Mouse (Mus musculus) hindbrain, postnatal 0 days (tissue): Measurements from ENCODE around the gene Emc7. TPM values are rescaled to one million over a fixed set of nuclear protein-coding genes. Genes with fewer than 3 reads are reported as not detected.

Experiments
- ATAC-seq: fragments of 200-750 bp; cut with Nextera tagmentation; 2 replicates; pipeline ENCODE4 v1.8.0; 2017; ENCODE audit warnings: mild to moderate bottlenecking, moderate TSS enrichment, moderate library complexity
- DNase-seq: peaks from one replicate; pipeline ENCODE4 v3.0.0-alpha.2; 2015; ENCODE audit warnings: low spot score
- H3K27ac ChIP-seq: fragments of 300-500 bp; sonication (generic); 2 replicates; pipeline ENCODE4 v1.5.1; 2014; ENCODE audit warnings: mild to moderate bottlenecking
- H3K27me3 ChIP-seq: fragments of 300-500 bp; sonication (generic); 2 replicates; pipeline ENCODE4 v1.6.1; 2014; ENCODE audit warnings: low read length, mixed read lengths; ENCODE audit not compliant: insufficient read depth
- H3K36me3 ChIP-seq: fragments of 300-500 bp; sonication (generic); 2 replicates; pipeline ENCODE4 v1.6.1; 2014; ENCODE audit warnings: low read length, mixed read lengths; ENCODE audit not compliant: insufficient read depth
- H3K4me1 ChIP-seq: fragments of 300-500 bp; sonication (generic); 2 replicates; pipeline ENCODE4 v1.6.1; 2014; ENCODE audit warnings: antibody characterized with exemption, low read length, mixed read lengths; ENCODE audit not compliant: insufficient read depth
- H3K4me2 ChIP-seq: fragments of 300-500 bp; sonication (generic); 2 replicates; pipeline ENCODE4 v1.6.1; 2014; ENCODE audit warnings: low read depth, mild to moderate bottlenecking, low read length, moderate library complexity, mixed read lengths
- H3K4me3 ChIP-seq: fragments of 300-500 bp; sonication (generic); 2 replicates; pipeline ENCODE4 v1.5.1; 2014; ENCODE audit warnings: low read length
- H3K9ac ChIP-seq: fragments of 300-500 bp; sonication (generic); replicated peaks from 2 replicates; pipeline ENCODE4 v1.6.1; 2014; ENCODE audit warnings: mild to moderate bottlenecking, low read length, moderate library complexity, mixed read lengths
- H3K9me3 ChIP-seq: fragments of 300-500 bp; sonication (generic); 2 replicates; pipeline ENCODE4 v1.6.1; 2016; ENCODE audit warnings: low read length, mixed read lengths
- CTCF ChIP-seq: IDR thresholded peaks from 2 replicates; pipeline ENCODE4 v1.5.1; 2016; ENCODE audit warnings: antibody characterized with exemption, control low read depth, low read depth
- WGBS: fragments of 180-500 bp; shearing (Covaris S2); extraction: QIAGEN DNeasy Blood & Tissue Kit; methylation state at CpG from one replicate; pipeline ENCODE4 v1.1.7; 2014; 5-methylcytosine and 5-hydroxymethylcytosine counted together
- polyA plus RNA-seq: library from polyadenylated mRNA; unstranded; fragments of >200 nt; fragmentation: Nextera tagmentation; extraction: Ambion mirVana; gene quantifications from 2 replicates; pipeline ENCODE4 v1.2.1, GENCODE M21; 2015
- total RNA-seq: library from RNA; depleted of rRNA; stranded (reverse); fragments of >200 nt; gene quantifications from 2 replicates; pipeline ENCODE4 v1.2.3, GENCODE M21; 2014

The Emc7 gene
- total and polyA plus RNA-seq, 2 experiments from 2014 or later: 15.9 to 37.8 TPM

DNA sequence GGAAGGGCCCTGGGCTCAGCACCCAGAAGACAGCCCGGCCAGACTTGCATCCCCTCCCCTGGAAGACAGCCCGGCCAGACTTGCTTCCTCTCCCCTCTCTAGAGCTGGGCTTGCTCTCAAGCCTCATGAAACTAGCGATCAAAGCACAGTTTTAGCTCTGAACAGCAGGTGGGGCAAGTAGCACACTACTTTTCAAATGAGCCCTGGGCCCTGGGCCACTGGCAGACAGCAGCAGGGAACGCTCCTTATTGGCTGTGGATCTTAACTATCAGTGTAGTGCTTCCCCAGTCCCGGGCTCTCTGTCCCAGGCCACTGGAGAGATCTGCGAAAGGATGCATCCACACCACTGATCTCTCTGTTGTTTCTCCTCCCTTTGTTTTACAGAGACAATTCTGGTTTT, 46.4 kb downstream of the Emc7 start:
- no peaks in the 10 kb centered on the region for H3K27me3 ChIP-seq
- no peaks in the 10 kb centered on the region for H3K4me1 ChIP-seq
- no peak overlapping the region for H3K4me3 ChIP-seq
- DNase-seq (peak; percentile 88), ATAC-seq (peak; percentile 93)
- H3K4me2 ChIP-seq: no peak overlapping the region
- no peaks in the 10 kb centered on the region for H3K36me3 ChIP-seq
- TF ChIP-seq CTCF: peak; percentile 82
- 3% methylated on average over 6 of the region's 6 CpGs for WGBS
- H3K27ac ChIP-seq: no peak overlapping the region
- H3K9me3 ChIP-seq: no peaks in the 10 kb centered on the region
- no peak overlapping the region for H3K9ac ChIP-seq

- Histone ChIP-seq H3K36me3 (no peaks in the 10 kb centered on the region), H3K4me3 (no peak overlapping the region), H3K9me3 (no peaks in the 10 kb centered on the region), H3K27me3 (no peaks in the 10 kb centered on the region), H3K9ac (no peak overlapping the region), H3K4me1 (no peaks in the 10 kb centered on the region), H3K4me2 (no peak overlapping the region), H3K27ac (no peak overlapping the region)
- TF ChIP-seq CTCF: no peak
- WGBS: 81% methylated on average over 6 of the region's 6 CpGs
- ATAC-seq (no peak), DNase-seq (no peak)
Observed at GRCm38 (mm10) chr2:112503978-112504377, 49.2 kb downstream of the Emc7 start.

- no peaks in the 10 kb centered on the region for H3K4me1 ChIP-seq
- no peaks in the 10 kb centered on the region for H3K36me3 ChIP-seq
- no peak for DNase-seq
- H3K9ac ChIP-seq: no peak overlapping the region
- no peak overlapping the region for H3K4me2 ChIP-seq
- no peak for ATAC-seq
- no peaks in the 10 kb centered on the region for H3K9me3 ChIP-seq
- H3K4me3 ChIP-seq: no peak overlapping the region
- TF ChIP-seq CTCF: no peak
- H3K27ac ChIP-seq: no peak overlapping the region
- 57% methylated on average over 5 of the region's 5 CpGs for WGBS
- H3K27me3 ChIP-seq: no peaks in the 10 kb centered on the region
Observed at GRCm38 (mm10) chr2:112506841-112507435, 52.1 kb downstream of the Emc7 start.

DNA sequence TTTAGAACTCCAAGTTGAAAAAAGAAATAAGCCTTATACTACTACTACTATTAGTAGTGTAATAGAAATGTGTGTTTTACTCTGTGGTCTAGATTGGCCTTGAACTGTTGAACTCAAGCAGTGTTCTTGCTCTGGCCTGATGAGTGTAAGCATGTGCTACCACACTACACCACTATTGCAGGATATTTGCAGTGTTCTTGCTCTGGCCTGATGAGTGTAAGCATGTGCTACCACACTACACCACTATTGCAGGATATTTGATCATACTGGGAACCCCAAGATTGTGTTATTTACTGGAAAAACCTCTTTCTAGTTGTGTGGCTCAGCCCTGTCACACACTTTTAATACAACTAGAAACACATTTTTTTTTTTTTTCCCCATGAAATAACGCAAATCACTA, 52.6 kb downstream of the Emc7 start:
- Histone ChIP-seq H3K9ac (no peak overlapping the region), H3K27ac (no peak overlapping the region), H3K36me3 (no peaks in the 10 kb centered on the region), H3K9me3 (no peaks in the 10 kb centered on the region), H3K4me2 (no peak overlapping the region), H3K4me3 (no peak overlapping the region), H3K27me3 (no peaks in the 10 kb centered on the region), H3K4me1 (no peaks in the 10 kb centered on the region)
- WGBS: 94% methylated on average over 1 of the region's 1 CpGs
- no peak for DNase-seq
- no peak for ATAC-seq
- TF ChIP-seq CTCF: no peak

GRCm38 (mm10) chr2:112510140-112510539, 55.3 kb downstream of the Emc7 start:
- no peak for ATAC-seq
- no peak for DNase-seq
- Histone ChIP-seq H3K9ac (no peak overlapping the region), H3K4me1 (no peaks in the 10 kb centered on the region), H3K27ac (no peak overlapping the region), H3K27me3 (no peaks in the 10 kb centered on the region), H3K36me3 (no peaks in the 10 kb centered on the region), H3K4me2 (no peak overlapping the region), H3K9me3 (no peaks in the 10 kb centered on the region), H3K4me3 (no peak overlapping the region)
- 94% methylated on average over 4 of the region's 4 CpGs for WGBS
- TF ChIP-seq CTCF: no peak

- Histone ChIP-seq H3K9ac (no peak overlapping the region), H3K27ac (no peak overlapping the region), H3K9me3 (no peaks in the 10 kb centered on the region), H3K36me3 (no peaks in the 10 kb centered on the region), H3K4me3 (no peak overlapping the region), H3K4me2 (no peak overlapping the region), H3K27me3 (no peaks in the 10 kb centered on the region), H3K4me1 (no peaks in the 10 kb centered on the region)
- WGBS: 93% methylated on average over 1 of the region's 1 CpGs
- no peak for DNase-seq
- TF ChIP-seq CTCF: peak; percentile 31; the same call in 1 of the 2 replicates
- ATAC-seq: no peak
Observed at GRCm38 (mm10) chr2:112513036-112513435, 58.2 kb downstream of the Emc7 start.

- Histone ChIP-seq H3K9ac (no peak overlapping the region), H3K27ac (no peak overlapping the region), H3K36me3 (no peaks in the 10 kb centered on the region), H3K4me2 (no peak overlapping the region), H3K9me3 (no peaks in the 10 kb centered on the region), H3K4me1 (no peaks in the 10 kb centered on the region), H3K4me3 (no peak overlapping the region), H3K27me3 (no peaks in the 10 kb centered on the region)
- no peak for TF ChIP-seq CTCF
- DNase-seq (no peak), ATAC-seq (no peak)
- WGBS: 92% methylated on average over 3 of the region's 3 CpGs
Observed at GRCm38 (mm10) chr2:112516728-112517127, 61.9 kb downstream of the Emc7 start.
